Mouse (Mus musculus) monocyte, adult 5-6 weeks (primary cell): ENCODE data around the gene Grb2. TPM values are rescaled to one million over a fixed set of nuclear protein-coding genes. Genes with fewer than 3 reads are reported as not detected.

Source experiments
- ATAC-seq: fragments of 153-309, 156-312 bp; replicated peaks from 2 replicates; pipeline ENCODE4 v1.8.0; 2017; ENCODE audit warnings: mild to moderate bottlenecking; ENCODE audit not compliant: low TSS enrichment, insufficient number of reproducible peaks, severe bottlenecking, poor library complexity, low FRiP score
- total RNA-seq: library from RNA; stranded (forward); fragments of 200-1000, 200-491, 200-594 nt; gene quantifications from 3 replicates; pipeline ENCODE4 v1.2.3, GENCODE M21; 2017

Gene Grb2
- total RNA-seq, 1 experiment from 2014 or later, result 56.7 TPM

- ATAC-seq, result peak; percentile 43
Measured at GRCm38 (mm10) chr11:115714491-115714890, 6.1 kb upstream of the Grb2 start.

DNA sequence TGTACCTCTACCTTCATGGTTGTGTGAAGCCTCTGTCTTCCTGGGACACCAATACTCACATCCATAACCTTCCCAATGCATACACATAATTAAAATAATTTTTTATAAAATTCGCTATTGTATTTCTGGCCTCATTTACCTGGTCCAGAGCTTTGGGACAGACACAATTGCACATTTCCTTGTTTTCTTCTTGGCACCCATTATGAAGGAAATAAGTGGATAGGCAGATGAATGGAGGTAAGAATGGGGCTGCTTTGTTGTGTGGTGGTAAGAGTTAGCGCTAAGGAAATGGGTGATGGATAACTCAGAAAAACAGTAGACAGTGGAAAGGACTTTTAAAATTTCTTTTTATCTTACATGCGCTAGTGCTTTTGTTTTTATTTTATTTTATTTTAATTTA, 5.0 kb upstream of the Grb2 start:
- no peak for ATAC-seq

GRCm38 (mm10) chr11:115712674-115713298, 4.4 kb upstream of the Grb2 start:
- no peak for ATAC-seq

- ATAC-seq, result peak; percentile 32; the same call in 1 of the 2 replicates
Measured at GRCm38 (mm10) chr11:115712268-115712667, 3.9 kb upstream of the Grb2 start.

DNA sequence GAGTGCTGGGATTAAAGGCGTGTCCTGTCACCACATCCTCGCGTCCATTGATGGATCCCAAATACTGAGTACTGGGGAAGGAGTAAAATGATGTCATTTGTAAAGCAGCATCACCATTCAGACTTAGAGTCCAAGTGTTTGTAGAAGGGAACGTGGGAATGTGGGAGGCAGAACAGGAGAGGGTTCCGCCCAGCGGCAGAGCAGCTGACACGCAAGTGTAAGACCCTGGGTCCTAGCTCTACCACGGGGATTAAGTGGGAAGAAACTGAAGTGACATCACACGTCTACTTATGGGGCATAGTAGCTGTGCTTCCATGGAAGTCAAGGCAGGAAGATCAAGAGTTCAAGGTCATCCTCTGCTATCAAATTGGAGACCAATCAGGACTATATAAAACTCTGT, 2.7 kb upstream of the Grb2 start:
- no peak for ATAC-seq

DNA sequence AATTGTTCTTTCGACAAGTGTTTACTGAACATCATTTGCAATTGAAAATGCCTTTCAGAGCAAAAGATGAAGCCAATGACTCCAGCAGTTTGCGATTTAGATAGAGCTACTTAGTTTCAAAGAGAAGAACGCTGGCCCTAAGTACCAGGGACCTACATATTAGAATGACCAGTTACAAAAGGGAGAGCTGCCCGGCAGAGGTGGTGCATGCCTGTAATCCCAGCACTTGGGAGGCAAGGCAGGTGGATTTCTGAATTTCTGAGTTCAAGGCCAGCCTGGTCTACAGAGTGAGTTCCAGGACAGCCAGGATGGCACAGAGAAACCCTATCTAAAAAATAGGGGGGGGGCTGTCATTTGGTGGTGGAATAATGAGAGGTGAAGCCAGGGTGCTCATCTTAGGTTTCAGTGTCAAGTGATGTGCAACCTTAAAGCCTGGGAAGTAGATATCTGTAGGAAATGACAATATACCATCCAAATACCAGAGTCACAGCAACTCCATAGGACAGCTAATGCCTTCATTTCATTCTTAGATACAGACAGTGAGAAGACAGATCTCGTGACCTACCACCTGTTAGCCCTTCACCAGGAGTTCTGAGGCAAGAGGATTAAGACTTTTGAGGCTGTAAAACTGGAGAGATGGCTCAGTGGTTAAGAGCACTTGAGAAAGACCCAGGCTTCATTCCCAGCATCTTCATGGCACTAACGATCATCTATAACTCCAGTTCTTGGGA, 1.6 kb upstream of the Grb2 start:
- no peak for ATAC-seq

- ATAC-seq, result no peak
Measured at GRCm38 (mm10) chr11:115708956-115709828, 795 bp upstream of the Grb2 start.

DNA sequence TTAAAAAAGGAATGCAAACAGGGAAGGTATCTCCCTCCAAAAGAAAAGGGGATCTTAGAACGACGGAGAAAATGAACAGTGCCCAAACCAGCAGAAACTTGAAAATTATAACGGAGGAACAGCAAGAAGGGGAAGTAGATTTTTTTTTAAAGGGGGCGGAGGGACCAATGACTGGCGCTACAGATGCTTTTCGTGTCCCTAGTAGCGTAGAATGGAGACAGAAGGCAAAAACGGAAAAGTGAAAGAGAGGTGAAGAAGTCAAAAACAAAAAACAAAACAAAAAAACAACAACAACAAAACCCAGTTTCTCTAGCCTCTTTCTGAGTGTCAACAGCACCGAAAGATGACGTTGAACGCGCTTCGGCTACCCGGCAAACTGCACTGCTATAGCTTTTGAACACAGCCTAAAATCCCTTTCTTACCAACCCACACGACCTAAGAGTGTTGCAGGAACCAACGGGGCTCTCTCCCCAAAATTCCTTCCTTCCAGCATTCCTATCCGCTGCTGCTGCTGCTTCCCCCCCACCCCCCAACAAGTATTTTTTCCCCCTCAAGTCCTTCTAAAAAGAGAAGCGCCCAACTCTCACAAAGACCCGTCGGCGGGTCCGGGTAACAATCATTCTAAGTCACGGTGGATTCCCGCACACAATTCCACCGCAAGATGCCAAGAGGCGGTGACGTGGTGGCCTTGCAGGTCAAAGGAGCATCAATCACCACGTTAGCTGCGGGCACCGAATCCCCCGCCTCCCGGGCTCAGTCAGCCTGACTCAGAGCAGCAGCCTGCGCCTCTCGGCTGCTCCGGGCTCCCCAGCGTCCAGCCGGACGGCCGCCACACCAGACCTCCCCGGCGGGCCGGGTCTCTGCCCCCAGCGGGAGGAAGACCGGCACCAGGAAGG, 836 bp downstream of the Grb2 start:
- ATAC-seq, result peak; percentile 53

GRCm38 (mm10) chr11:115706584-115706983, 1.8 kb downstream of the Grb2 start:
- ATAC-seq, result no peak

DNA sequence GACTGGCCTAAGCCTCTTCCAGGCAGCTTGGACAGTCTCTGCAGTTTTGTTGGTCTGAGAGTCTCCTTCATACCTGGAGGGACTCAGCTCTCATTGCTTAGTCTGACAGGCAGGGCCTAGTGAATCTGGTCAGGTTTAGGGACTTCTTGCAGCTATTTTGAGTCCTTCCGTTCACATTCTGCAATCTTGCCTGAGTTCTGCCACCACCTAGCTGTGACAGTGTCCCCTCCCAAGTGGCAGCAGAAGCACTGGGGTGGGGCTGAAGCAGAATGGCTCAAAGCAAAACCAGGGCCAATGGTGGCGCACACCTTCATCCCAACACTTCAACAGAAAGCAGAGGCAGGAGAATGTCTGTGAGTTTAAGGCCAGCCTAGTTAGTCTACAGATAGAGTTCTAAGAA, 2.8 kb downstream of the Grb2 start:
- ATAC-seq, result no peak

DNA sequence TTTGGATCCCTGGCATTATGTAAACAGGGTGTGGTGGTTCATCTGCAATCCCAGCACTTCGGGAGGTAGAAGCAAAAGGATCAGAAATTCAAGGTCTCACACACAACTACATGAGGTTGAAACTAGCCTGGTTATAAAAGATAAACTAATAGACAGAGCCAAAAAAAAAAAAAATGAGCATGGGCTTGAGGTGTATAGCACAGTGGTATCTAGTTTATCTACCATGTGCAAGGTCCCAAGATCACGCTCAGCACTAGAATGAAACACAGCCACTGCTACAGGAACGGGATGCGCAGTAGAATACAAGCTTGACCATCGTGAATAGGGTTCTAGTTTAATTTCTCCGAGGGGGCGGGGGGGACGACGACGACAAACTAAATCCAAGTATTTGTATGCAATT, 3.7 kb downstream of the Grb2 start:
- ATAC-seq, result no peak

DNA sequence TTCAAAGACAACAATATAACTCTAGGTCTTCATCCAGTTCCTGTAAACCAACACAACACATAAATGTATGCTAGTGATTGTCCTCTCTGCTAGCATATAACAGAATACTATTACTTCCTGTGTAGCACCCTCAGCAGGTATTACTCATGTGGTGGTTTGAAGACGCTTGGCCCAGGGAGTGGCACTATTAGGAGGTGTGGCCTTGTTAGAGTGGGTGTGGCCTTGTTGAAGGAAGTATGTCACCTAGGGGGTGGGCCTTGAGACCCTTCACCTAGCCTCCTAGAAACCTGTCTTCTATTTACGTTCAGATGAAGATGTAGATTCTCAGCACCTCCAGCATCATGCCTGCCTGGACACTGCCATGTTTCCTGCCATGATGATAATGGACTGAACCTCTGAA, 4.9 kb downstream of the Grb2 start:
- ATAC-seq, result no peak

DNA sequence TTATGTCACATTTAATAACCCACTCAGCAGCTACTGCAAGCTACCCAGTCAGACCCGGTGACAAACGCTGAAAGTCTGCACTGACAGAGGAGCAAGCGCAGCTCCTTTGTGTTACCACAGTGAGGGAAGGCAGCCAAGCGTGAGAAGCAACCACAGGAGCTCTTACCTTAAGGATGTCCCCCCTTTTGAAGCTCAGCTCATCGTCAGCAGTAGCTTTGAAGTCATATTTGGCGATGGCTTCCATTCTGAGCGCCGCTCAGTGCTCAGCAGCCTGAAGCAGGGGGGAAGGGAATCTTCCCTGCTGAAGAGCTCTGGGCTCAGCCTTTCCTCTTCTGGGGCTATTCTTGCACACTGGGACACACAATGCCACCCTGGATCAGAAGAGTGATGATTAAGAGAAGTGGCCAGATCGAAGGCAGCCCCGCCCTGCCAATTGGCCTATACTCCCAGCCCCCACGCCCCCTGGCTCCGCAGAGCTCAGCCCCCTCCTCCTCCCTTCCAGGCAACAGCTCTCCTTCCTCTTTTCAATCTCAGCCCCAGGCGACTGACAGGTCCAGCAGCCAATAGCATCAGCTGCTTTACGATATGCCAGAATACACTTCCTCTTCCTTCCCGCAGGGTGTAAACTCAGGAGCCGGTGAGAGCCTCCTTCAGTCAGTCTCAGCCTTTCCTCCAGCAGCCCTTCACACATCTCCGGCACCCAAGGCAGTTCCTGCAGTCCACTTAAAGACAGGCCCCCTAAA, 9.2 kb downstream of the Grb2 start:
- peak; percentile 99 for ATAC-seq

- no peak for ATAC-seq
Measured at GRCm38 (mm10) chr11:115697722-115698121, 10.7 kb downstream of the Grb2 start.

- no peak for ATAC-seq
Measured at GRCm38 (mm10) chr11:115697091-115697490, 11.3 kb downstream of the Grb2 start.

DNA sequence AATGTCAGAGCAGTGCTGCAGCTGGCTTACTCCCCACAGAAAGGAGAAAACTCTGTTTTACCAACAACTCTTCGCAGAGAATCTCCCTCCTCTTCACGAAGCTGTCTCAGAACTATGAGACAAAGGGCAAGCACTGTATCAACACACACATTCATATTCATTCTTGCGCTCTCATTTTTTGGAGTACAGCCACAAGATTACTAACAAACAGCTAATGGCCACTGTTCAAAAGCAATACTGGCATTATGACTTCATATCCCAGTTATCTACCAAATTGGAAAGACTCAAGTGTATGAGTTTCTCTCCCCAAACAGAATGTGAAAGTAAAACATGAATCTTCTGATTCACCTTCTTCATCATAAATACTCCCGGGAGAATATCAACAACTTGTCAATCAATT, 11.9 kb downstream of the Grb2 start:
- no peak for ATAC-seq

DNA sequence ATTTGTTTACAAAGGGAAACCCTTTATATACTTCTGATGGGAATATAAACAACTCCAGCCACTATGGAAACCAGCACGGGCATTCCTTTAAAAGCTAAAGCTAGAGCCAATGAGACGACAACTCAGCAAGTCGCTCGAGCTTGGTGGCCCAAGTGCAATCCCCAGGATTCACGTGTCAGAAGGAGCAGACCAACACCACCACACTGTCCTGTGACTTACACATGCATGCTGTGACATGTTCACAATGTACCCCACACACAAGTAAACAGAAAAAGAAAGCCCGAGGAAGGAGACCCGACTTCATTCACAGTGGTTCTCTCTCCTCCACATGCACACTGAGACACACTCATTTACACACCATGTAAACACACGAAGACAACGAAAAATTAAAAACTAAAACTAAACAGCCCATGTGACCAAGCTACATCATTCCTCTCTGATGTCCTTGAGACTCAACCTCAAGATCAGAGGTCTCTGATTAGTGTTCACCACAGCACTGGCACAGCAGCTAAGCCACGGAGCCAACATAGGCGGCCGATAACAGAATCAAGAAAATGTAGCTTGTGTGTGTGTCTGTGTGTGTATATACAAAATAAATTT, 14.3 kb downstream of the Grb2 start:
- no peak for ATAC-seq

- peak; percentile 96 for ATAC-seq
Measured at GRCm38 (mm10) chr11:115692800-115693199, 15.6 kb downstream of the Grb2 start.
